Mouse (Mus musculus) liver, adult 2 months (tissue): ENCODE data around the gene Pdia6.

Source experiments
- CTCF ChIP-seq: fragments of 200-500 bp; IDR thresholded peaks from 2 replicates; pipeline ENCODE4 v1.5.1; 2011; ENCODE audit warnings: low read depth, low read length, control low read depth
- POLR2A ChIP-seq: fragments of 200-500 bp; IDR thresholded peaks from 2 replicates; pipeline ENCODE4 v1.6.1; 2011; ENCODE audit warnings: low read length, control low read depth; ENCODE audit not compliant: insufficient read depth; ENCODE audit errors: extremely low read depth

DNA sequence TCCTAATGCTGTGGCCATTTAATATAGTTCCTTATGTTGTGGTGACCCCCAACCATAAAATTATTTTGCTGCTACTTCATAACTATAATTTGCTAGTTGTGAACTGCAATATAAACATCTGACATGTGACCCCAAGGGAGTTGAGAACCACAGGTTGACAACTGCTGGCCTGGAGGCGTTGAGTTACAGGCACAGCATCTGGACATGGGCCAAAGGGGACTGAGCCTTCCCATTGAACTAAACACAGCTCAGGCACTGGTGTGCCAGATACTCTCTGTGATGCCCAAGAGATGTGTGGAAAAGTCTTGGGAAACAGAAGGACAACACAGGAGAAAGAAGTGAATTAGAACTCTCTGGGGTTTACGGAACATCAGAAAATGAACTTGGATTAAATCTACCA is 25.3 kb upstream of the Pdia6 start:
- TF ChIP-seq CTCF, result no peak
- TF ChIP-seq POLR2A, result no peak
